Mouse (Mus musculus): Measurements from ENCODE around the gene Foxn2.

DNA sequence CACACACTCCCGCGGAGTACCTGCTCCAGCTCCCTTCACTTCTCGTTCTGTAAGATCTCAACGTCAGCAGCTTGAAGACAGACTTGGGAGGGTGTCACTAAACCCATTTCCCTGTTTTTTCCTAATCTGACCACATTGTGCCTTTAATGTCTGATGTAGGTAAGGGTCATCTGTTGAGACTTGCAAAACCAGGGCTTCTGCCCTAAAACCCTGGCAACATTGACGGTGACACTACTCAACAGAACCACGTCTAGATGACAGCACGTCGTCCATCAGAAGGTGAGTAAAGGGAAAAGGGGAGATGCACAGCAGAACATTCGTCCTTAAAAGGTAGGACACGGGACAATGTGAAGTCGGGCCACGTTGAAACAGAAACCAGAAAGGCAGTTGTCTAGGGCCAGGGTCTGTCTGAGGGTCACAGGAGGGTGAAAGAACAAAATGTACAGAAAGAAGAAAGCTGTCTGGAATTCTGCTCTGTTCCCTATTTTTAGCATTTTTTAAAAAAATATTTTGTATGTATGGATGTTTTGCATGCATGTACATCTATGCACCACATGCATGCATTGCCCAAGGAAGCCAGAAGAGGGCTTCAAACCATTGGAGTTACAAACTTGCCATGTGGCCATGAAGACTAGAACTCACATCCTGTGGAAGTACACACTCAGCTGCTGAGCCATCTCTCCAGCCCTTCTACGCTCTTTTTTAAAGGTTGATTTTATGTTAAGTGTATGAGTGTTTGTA is 51.0 kb downstream of the Foxn2 start:
- TF ChIP-seq POLR2A (IDR thresholded peaks at IDR 0.05; ENCODE audit: low read depth, low read length): no peak
- no peak for TF ChIP-seq CTCF (IDR thresholded peaks at IDR 0.05; ENCODE audit: borderline replicate concordance, insufficient read depth, low read length)
